Mouse (Mus musculus) mouse embryonic stem cell (cell line): Measurements from ENCODE around the gene Spic.
"Not testable (repeated sequence)": the region's sequence is repeated elsewhere in the genome, so short reads cannot be mapped to it uniquely, and the experiment has no call there.

Experiments
- in situ Hi-C, 2 experiments: fragments of 300-500 bp; cut with MboI; formaldehyde crosslinking; loops; 1 replicate in 1 of 2; 3 replicates in 1 of 2; pipeline ENCODE4 v1.14.3; 2019 to 2020; ENCODE audit warnings: low sequenced_read_pairs in 2 of 2, low pct_unique_long_range_greater_than_20kb in 1 of 2, mixed read lengths in 1 of 2; ENCODE audit not compliant: unreplicated experiment in 1 of 2

The Spic gene

GRCm38 (mm10) chr10:88672123-88672522 lies 12.7 kb downstream of the Spic start:
- in situ Hi-C loops: no loop called here

GRCm38 (mm10) chr10:88669719-88670118 lies 15.1 kb downstream of the Spic start:
- in situ Hi-C loops: no loop called here

GRCm38 (mm10) chr10:88663856-88664255 lies 21.0 kb downstream of the Spic start:
- in situ Hi-C loops: not testable (repeated sequence)

- in situ Hi-C loops: no loop called here
These were observed 25.9 kb downstream of the Spic start for GRCm38 (mm10) chr10:88658918-88659317.

- in situ Hi-C loops: no loop called here
These were observed 39.4 kb downstream of the Spic start for GRCm38 (mm10) chr10:88645448-88645847.

GRCm38 (mm10) chr10:88631330-88631953 lies 53.4 kb downstream of the Spic start:
- in situ Hi-C loops: no loop called here

- in situ Hi-C loops: no loop called here
These were observed 54.0 kb downstream of the Spic start for GRCm38 (mm10) chr10:88630663-88631329.

GRCm38 (mm10) chr10:88627052-88627451 lies 57.8 kb downstream of the Spic start:
- in situ Hi-C loops: no loop called here

- in situ Hi-C loops: no loop called here
These were observed 58.6 kb downstream of the Spic start for GRCm38 (mm10) chr10:88626176-88626575.
